18 mouse cellular contexts compared by ENCODE assay signal in genomic region chrX:68736902-68737301, GRCm38 (mm10). TPM values are rescaled to one million over a fixed set of nuclear protein-coding genes. Genes with fewer than 3 reads are reported as not detected.
DNase-seq lines count a peak whose midpoint lies in the region; TF ChIP-seq lines count a peak whose summit lies in the region.
"Had no signal": no experiment of that assay in that cellular context is flagged by ENCODE, and none has a peak within 500 bp of the region (broad histone marks: within the 10 kb centered on the region; RNA-seq: fewer than 3 reads in every experiment).

No protein-coding gene starts in this region.

- TF ChIP-seq POLR2A in MEL (IDR thresholded peaks at IDR 0.05; ENCODE audit: control insufficient read depth in 1 of 2, insufficient read depth in 1 of 2, low read depth in 1 of 2, low read length in 2 of 2, poor library complexity in 1 of 2), result no peak

- DNase-seq in MEL (ENCODE audit: low read depth, low spot score), result peak; percentile 36
- DNase-seq in left cerebral cortex, adult 2 months (ENCODE audit: extremely low spot score in 1 of 2, low spot score in 2 of 2), result no peak
- DNase-seq: adrenal gland, adult 2 months; adrenal gland, adult 8-10 months; adrenal gland, postnatal 10 days; adrenal gland, postnatal 14 days; adrenal gland, postnatal 25 days; adrenal gland, postnatal 36 days; B cell, adult 2 months; cerebellum, adult 11 months; cerebellum, adult 11-12 months; cerebellum, adult 18-20 months; cerebellum, adult 2 months; cerebellum, adult 8-10 months had no signal

- H3K36me3 ChIP-seq in MEL (ENCODE audit: control insufficient read depth in 1 of 2, insufficient read depth in 2 of 2, low read length in 2 of 2), result peaks cover 0 to 8% of the 10 kb centered on the region in 2 experiments; a peak in 2 of 4 replicates
- H3K36me3 ChIP-seq: G1E had no signal

- no peak for TF ChIP-seq RAD21 in MEL (IDR thresholded peaks at IDR 0.05; ENCODE audit: low read depth, low read length)

- H3K27me3 ChIP-seq in MEL (ENCODE audit: control insufficient read depth in 1 of 2, insufficient read depth in 2 of 2, low read length in 2 of 2), result no peaks in the 10 kb centered on the region
- H3K27me3 ChIP-seq: CH12.LX had no signal

- intact Hi-C loops in left cerebral cortex, adult 2 months (cut with DNase I), result no loop called here

- H3K4me3 ChIP-seq in MEL (ENCODE audit: control insufficient read depth in 1 of 2, insufficient read depth in 1 of 2, low read depth in 2 of 2, low read length in 2 of 2), result no peak overlapping the region
- H3K4me3 ChIP-seq in left cerebral cortex, adult 2 months, result no peak overlapping the region

- H3K4me1 ChIP-seq in MEL (ENCODE audit: control insufficient read depth in 1 of 2, insufficient read depth in 2 of 2, low read length in 2 of 2), result peaks cover 3 to 10% of the 10 kb centered on the region in 2 experiments

- H3K79me2 ChIP-seq in MEL (ENCODE audit: control insufficient read depth, insufficient read depth, low read length, poor library complexity), result no peaks in the 10 kb centered on the region

- H3K9me3 ChIP-seq in MEL (replicated peaks; ENCODE audit: insufficient read depth, low read length), result no peaks in the 10 kb centered on the region
- H3K9me3 ChIP-seq: G1E had no signal

- H3K27ac ChIP-seq in MEL (ENCODE audit: control insufficient read depth, low read depth, low read length), result no peak overlapping the region
- no peak overlapping the region for H3K27ac ChIP-seq in left cerebral cortex, adult 2 months

- TF ChIP-seq EP300 in MEL (IDR thresholded peaks at IDR 0.05; ENCODE audit: low read depth in 1 of 2, low read length in 2 of 2), result peak in 1 of 2 experiments; percentile 51; a peak in 3 of 4 replicates

- no peak for TF ChIP-seq CTCF in MEL (IDR thresholded peaks at IDR 0.05 in 2 of 3, conservative IDR thresholded peaks at IDR 0.05 in 1 of 3; ENCODE audit: control insufficient read depth in 1 of 3, insufficient read depth in 1 of 3, low read depth in 2 of 3, low read length in 3 of 3, poor library complexity in 1 of 3, severe bottlenecking in 1 of 3)
- no peak for TF ChIP-seq CTCF in left cerebral cortex, adult 2 months (IDR thresholded peaks at IDR 0.05)

- no peak overlapping the region for H3K9ac ChIP-seq in MEL (ENCODE audit: control insufficient read depth, low read depth, low read length, poor library complexity, severe bottlenecking)

TF ChIP-seq in MEL, 35 proteins besides CTCF, POLR2A, EP300 and RAD21:
- TF ChIP-seq TCF12 (IDR thresholded peaks at IDR 0.05; ENCODE audit: low read depth, low read length), result peak; percentile 16; the same call in 1 of the 2 replicates
- TF ChIP-seq MAZ (IDR thresholded peaks at IDR 0.05; ENCODE audit: low read depth, low read length), result no peak
- no peak for TF ChIP-seq E2F4 (IDR thresholded peaks at IDR 0.05; ENCODE audit: borderline replicate concordance, low read depth, low read length)
- TF ChIP-seq GATA1 (IDR thresholded peaks at IDR 0.05; ENCODE audit: low read depth, low read length), result peak; percentile 62
- no peak for TF ChIP-seq MXI1 (IDR thresholded peaks at IDR 0.05; ENCODE audit: low read depth, low read length)

RNA-seq across cellular contexts. Expression of gene Fmr1nb, which starts 24.7 kb away (rescaled TPM):
- total RNA-seq in MEL (2012; rRNA removed), result not detected in 2 replicates
- polyA plus RNA-seq in MEL (2012; ENCODE audit: insufficient read depth in 1 of 2, insufficient read length in 2 of 2, low read depth in 1 of 2, low replicate concordance in 2 of 2, missing spikeins in 1 of 2), result not detected
- total RNA-seq in left cerebral cortex, adult 2 months (2021), result not detected
- total RNA-seq: adrenal gland, postnatal 25 days; CH12.LX; G1E had no signal
- polyA plus RNA-seq: activated CD4-positive, CD25-positive, alpha-beta regulatory T cell, adult 4 months; adrenal gland, adult 2 months; G1E; Patski had no signal

RNA-seq across cellular contexts. Expression of gene Fmr1, which starts 58.6 kb away (rescaled TPM):
- 30.0 and 31.0 TPM in 2 replicates for total RNA-seq in MEL (2012; rRNA removed)
- polyA plus RNA-seq in MEL (2012; ENCODE audit: insufficient read depth in 1 of 2, insufficient read length in 2 of 2, low read depth in 1 of 2, low replicate concordance in 2 of 2, missing spikeins in 1 of 2), result 100 to 1,000 TPM in 1 of 2 experiments, 10 to 100 TPM in 1; 54.5 to 255 TPM
- 10 to 100 TPM; 67.8 to 73.5 TPM for total RNA-seq in left cerebral cortex, adult 2 months (2021)
